Mouse (Mus musculus) hindbrain, embryonic 12.5 days (tissue): ENCODE measurements at regions not wholly inside any gene's neighbourhood (a gene's known extent, or its start where the extent isn't known, plus 50 kb on each side); places are given as distances from the start of the nearest gene placed in this dataset. TPM values are rescaled to one million over a fixed set of nuclear protein-coding genes. Genes with fewer than 3 reads are reported as not detected.

Experiments
- ATAC-seq: fragments of 200-750 bp; cut with Nextera tagmentation; 2 replicates; pipeline ENCODE4 v1.8.0; 2017; ENCODE audit warnings: moderate TSS enrichment; ENCODE audit not compliant: low FRiP score
- H3K27ac ChIP-seq: fragments of 300-500 bp; sonication (generic); 2 replicates; pipeline ENCODE4 v1.5.1; 2016; ENCODE audit warnings: mild to moderate bottlenecking
- H3K27me3 ChIP-seq: fragments of 300-500 bp; sonication (generic); 2 replicates; pipeline ENCODE4 v1.6.1; 2016; ENCODE audit warnings: mild to moderate bottlenecking
- H3K36me3 ChIP-seq: fragments of 300-500 bp; sonication (generic); 2 replicates; pipeline ENCODE4 v1.6.1; 2016; ENCODE audit warnings: mild to moderate bottlenecking
- H3K4me1 ChIP-seq: fragments of 300-500 bp; sonication (generic); 2 replicates; pipeline ENCODE4 v1.6.1; 2016
- H3K4me2 ChIP-seq: fragments of 300-500 bp; sonication (generic); replicated peaks from 2 replicates; pipeline ENCODE4 v1.6.1; 2016; ENCODE audit warnings: mild to moderate bottlenecking
- H3K4me3 ChIP-seq: fragments of 300-500 bp; sonication (generic); 2 replicates; pipeline ENCODE4 v1.5.1; 2016; ENCODE audit warnings: mild to moderate bottlenecking
- H3K9ac ChIP-seq: fragments of 300-500 bp; sonication (generic); 2 replicates; pipeline ENCODE4 v1.6.1; 2016; ENCODE audit warnings: mild to moderate bottlenecking, moderate library complexity
- H3K9me3 ChIP-seq: fragments of 300-500 bp; sonication (generic); replicated peaks from 2 replicates; pipeline ENCODE4 v1.6.1; 2016; ENCODE audit warnings: mild to moderate bottlenecking
- whole genome bisulfite sequencing: fragments of 180-500 bp; shearing (Covaris S2); methylation state at CpG from one replicate; pipeline ENCODE4 v1.1.7; 2016; 5-methylcytosine and 5-hydroxymethylcytosine counted together
- microRNA-seq: library from miRNA; unstranded; fragments of <30 nt; microRNA quantifications from one replicate; pipeline ENCODE4, GENCODE M21; 2017

GRCm38 (mm10) chr1:73088494-73088893 lies 72.8 kb upstream of the Tnp1 start:
- no peak overlapping the region for H3K4me3 ChIP-seq
- H3K9ac ChIP-seq: no peak overlapping the region
- WGBS: 33% methylated on average over 2 of the region's 2 CpGs
- no peaks in the 10 kb centered on the region for H3K27me3 ChIP-seq
- H3K27ac ChIP-seq: no peak overlapping the region
- H3K9me3 ChIP-seq: no peaks in the 10 kb centered on the region
- ATAC-seq: no peak
- no peak overlapping the region for H3K4me2 ChIP-seq
- no peaks in the 10 kb centered on the region for H3K36me3 ChIP-seq
- peaks cover 11% of the 10 kb centered on the region for H3K4me1 ChIP-seq

GRCm38 (mm10) chr1:73084946-73085345 lies 69.2 kb upstream of the Tnp1 start:
- H3K27me3 ChIP-seq: no peaks in the 10 kb centered on the region
- H3K4me3 ChIP-seq: no peak overlapping the region
- H3K9me3 ChIP-seq: no peaks in the 10 kb centered on the region
- peaks cover 9% of the 10 kb centered on the region for H3K4me1 ChIP-seq
- ATAC-seq: no peak
- no peak overlapping the region for H3K27ac ChIP-seq
- no peak overlapping the region for H3K4me2 ChIP-seq
- WGBS: 7% methylated on average over 2 of the region's 2 CpGs
- no peaks in the 10 kb centered on the region for H3K36me3 ChIP-seq
- H3K9ac ChIP-seq: no peak overlapping the region

DNA sequence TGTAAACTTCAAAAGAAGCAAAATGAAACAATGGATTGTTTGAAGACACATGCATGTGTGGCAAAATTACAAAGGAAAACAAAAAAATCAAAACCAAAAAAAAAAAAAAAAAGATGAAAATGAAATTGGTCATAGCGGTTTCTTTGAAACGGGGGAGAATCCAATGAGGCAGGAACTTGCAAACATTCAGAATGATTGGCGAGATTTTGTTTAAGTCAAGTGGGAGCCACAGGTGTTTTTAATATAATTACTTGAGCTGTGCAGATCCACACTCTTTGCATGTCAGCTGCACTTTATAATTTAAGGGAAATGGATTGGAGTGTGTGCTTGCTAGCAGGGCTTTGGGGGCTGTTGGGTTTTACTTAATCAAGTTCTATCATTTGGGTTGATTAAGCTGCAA lies 67.7 kb upstream of the Tnp1 start:
- no peak for ATAC-seq
- no peaks in the 10 kb centered on the region for H3K9me3 ChIP-seq
- H3K36me3 ChIP-seq: no peaks in the 10 kb centered on the region
- H3K27me3 ChIP-seq: no peaks in the 10 kb centered on the region
- H3K4me3 ChIP-seq: no peak overlapping the region
- no peak overlapping the region for H3K4me2 ChIP-seq
- no peak overlapping the region for H3K9ac ChIP-seq
- peaks cover under 1% of the 10 kb centered on the region; the same call in 1 of the 2 replicates for H3K4me1 ChIP-seq
- H3K27ac ChIP-seq: no peak overlapping the region
- 82% methylated on average over 3 of the region's 3 CpGs for whole genome bisulfite sequencing

DNA sequence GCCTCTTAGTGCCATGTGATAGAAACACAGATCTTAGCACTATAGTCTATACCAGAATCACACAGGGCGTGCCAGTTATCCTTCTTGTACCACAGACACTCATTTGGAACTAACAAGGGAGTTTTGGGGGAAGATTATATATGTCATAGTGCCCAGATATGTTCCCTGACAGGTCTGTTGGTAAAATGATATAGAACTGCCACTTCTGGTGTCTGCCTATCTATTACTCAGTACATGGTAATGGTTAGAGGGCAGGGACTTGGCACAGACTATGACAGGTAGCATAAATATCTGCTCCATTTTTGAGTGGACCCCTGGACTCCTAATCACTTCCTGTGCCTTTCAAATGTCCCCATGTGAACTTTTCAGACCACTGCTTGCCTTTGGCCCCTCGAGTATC lies 63.8 kb upstream of the Tnp1 start:
- Histone ChIP-seq H3K4me1 (no peaks in the 10 kb centered on the region), H3K36me3 (no peaks in the 10 kb centered on the region), H3K27me3 (no peaks in the 10 kb centered on the region), H3K4me3 (no peak overlapping the region), H3K27ac (no peak overlapping the region), H3K4me2 (no peak overlapping the region), H3K9ac (no peak overlapping the region), H3K9me3 (no peaks in the 10 kb centered on the region)
- WGBS: 87% methylated on average over 2 of the region's 2 CpGs
- no peak for ATAC-seq

DNA sequence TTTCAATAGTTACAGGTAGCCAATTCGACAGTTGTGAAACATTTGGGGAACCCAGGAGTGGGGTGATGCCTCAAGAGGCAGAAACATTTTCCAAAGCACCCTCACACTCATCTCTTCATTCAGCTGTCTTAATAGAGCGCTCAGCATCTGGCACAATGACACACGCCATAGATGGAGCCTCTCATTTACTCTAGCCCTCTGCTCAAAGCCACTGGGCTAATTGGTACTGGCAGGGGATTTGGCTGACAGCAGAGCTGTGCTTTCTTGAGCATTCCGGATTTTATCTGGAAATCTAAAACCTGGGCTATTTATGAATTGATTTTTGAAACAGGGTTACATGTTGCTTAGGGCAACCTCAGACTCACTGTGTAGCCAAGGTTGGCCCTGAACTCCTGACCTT lies 61.4 kb upstream of the Tnp1 start:
- no peak overlapping the region for H3K27ac ChIP-seq
- no peak overlapping the region for H3K4me3 ChIP-seq
- H3K4me2 ChIP-seq: no peak overlapping the region
- no peaks in the 10 kb centered on the region for H3K9me3 ChIP-seq
- no peak for ATAC-seq
- H3K36me3 ChIP-seq: no peaks in the 10 kb centered on the region
- WGBS: 83% methylated on average over 4 of the region's 4 CpGs
- no peaks in the 10 kb centered on the region for H3K4me1 ChIP-seq
- no peaks in the 10 kb centered on the region for H3K27me3 ChIP-seq
- H3K9ac ChIP-seq: no peak overlapping the region

- ATAC-seq: no peak
- Histone ChIP-seq H3K4me2 (no peak overlapping the region), H3K27me3 (no peaks in the 10 kb centered on the region), H3K4me1 (no peaks in the 10 kb centered on the region), H3K4me3 (no peak overlapping the region), H3K9me3 (no peaks in the 10 kb centered on the region), H3K36me3 (no peaks in the 10 kb centered on the region), H3K27ac (no peak overlapping the region), H3K9ac (no peak overlapping the region)
- WGBS: 89% methylated on average over 6 of the region's 6 CpGs
Measured at GRCm38 (mm10) chr1:73075699-73076373, 60.1 kb upstream of the Tnp1 start.

DNA sequence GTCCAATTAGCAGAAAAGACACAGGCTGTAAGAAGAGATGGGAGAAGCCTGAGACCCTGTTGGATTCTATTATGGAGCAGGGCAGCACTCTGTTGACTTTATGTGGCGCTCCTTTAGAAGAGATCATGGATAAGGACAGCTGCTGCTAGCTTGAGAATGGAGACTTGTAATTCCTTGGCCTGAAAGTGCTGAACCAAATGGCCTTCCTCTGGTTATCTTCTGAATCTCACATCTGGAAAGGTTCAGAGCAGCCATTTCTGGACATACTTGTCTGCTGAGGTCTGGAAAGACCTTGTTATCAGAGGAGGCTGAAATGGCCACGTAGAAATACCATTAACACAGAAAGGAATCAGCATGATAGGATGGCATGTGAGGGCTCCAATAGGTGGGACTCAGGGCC lies 59.5 kb upstream of the Tnp1 start:
- H3K36me3 ChIP-seq: no peaks in the 10 kb centered on the region
- H3K4me2 ChIP-seq: no peak overlapping the region
- H3K27ac ChIP-seq: no peak overlapping the region
- 80% methylated on average over 2 of the region's 2 CpGs for WGBS
- H3K4me3 ChIP-seq: no peak overlapping the region
- no peaks in the 10 kb centered on the region for H3K4me1 ChIP-seq
- H3K9ac ChIP-seq: no peak overlapping the region
- H3K9me3 ChIP-seq: no peaks in the 10 kb centered on the region
- no peak for ATAC-seq
- H3K27me3 ChIP-seq: no peaks in the 10 kb centered on the region

GRCm38 (mm10) chr1:73074525-73074924 lies 58.8 kb upstream of the Tnp1 start:
- no peak overlapping the region for H3K4me2 ChIP-seq
- H3K9ac ChIP-seq: no peak overlapping the region
- no peak for ATAC-seq
- H3K4me3 ChIP-seq: no peak overlapping the region
- H3K27ac ChIP-seq: no peak overlapping the region
- no peaks in the 10 kb centered on the region for H3K9me3 ChIP-seq
- H3K27me3 ChIP-seq: no peaks in the 10 kb centered on the region
- no peaks in the 10 kb centered on the region for H3K36me3 ChIP-seq
- WGBS: 92% methylated on average over 3 of the region's 3 CpGs
- no peaks in the 10 kb centered on the region for H3K4me1 ChIP-seq

- Histone ChIP-seq H3K27me3 (no peaks in the 10 kb centered on the region), H3K36me3 (no peaks in the 10 kb centered on the region), H3K4me3 (no peak overlapping the region), H3K4me1 (no peaks in the 10 kb centered on the region), H3K4me2 (no peak overlapping the region), H3K9ac (no peak overlapping the region), H3K27ac (no peak overlapping the region), H3K9me3 (no peaks in the 10 kb centered on the region)
- ATAC-seq: no peak
- WGBS: 81% methylated on average over 5 of the region's 5 CpGs
Measured at GRCm38 (mm10) chr1:73072237-73072904, 56.7 kb upstream of the Tnp1 start.

DNA sequence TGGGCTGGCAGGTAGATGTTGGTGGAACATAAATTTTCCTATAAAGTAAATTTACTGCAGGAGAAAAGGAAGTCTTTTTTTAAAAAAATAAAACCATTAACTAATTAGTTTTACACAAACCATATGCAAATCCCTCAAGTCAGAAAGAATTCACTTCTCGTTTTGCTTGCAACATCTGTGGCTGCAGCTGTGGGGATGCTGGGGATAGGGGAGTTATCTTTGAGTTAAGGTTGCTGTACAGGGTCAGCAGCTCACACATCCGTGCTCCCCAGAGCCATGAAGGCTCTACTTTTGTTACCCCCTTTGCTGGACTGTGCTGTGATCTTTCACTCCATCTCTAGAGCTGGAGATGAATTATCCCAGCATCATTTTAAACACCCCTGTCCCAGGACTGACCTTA lies 54.4 kb upstream of the Tnp1 start:
- Histone ChIP-seq H3K4me2 (no peak overlapping the region), H3K36me3 (no peaks in the 10 kb centered on the region), H3K9me3 (no peaks in the 10 kb centered on the region), H3K9ac (no peak overlapping the region), H3K4me3 (no peak overlapping the region), H3K27me3 (no peaks in the 10 kb centered on the region), H3K27ac (no peak overlapping the region), H3K4me1 (no peaks in the 10 kb centered on the region)
- WGBS: 64% methylated on average over 2 of the region's 2 CpGs
- no peak for ATAC-seq

Small RNAs in the stretch of these regions (microRNA-seq; reads per million reads assigned to microRNA genes)
- not detected for gene Mir6351
